Mouse (Mus musculus): ENCODE results near the gene Zfr.

- TF ChIP-seq CTCF (IDR thresholded peaks at IDR 0.05; ENCODE audit: borderline replicate concordance, control insufficient read depth, extremely low read depth, insufficient read depth, low read length, poor library complexity) = no peak
- no peak for TF ChIP-seq POLR2A (IDR thresholded peaks at IDR 0.05; ENCODE audit: control insufficient read depth, extremely low read depth, insufficient read depth, low read length, poor library complexity)
These were observed 109.7 kb downstream of the Zfr start for GRCm38 (mm10) chr15:12227355-12227754.
